Mouse (Mus musculus) ES-E14 (cell line): ENCODE measurements at regions not wholly inside any gene's neighbourhood (a gene's known extent, or its start where the extent isn't known, plus 50 kb on each side); places are given as distances from the start of the nearest gene placed in this dataset.

Source experiments
- DNase-seq: peaks from one replicate; pipeline ENCODE4 v3.0.0-alpha.2; 2013; ENCODE audit warnings: low read depth, low spot score
- H3K27ac ChIP-seq: 2 replicates; pipeline ENCODE4 v1.5.1; 2012; ENCODE audit warnings: low read depth, mild to moderate bottlenecking, low read length, moderate library complexity, mixed read lengths; ENCODE audit not compliant: poor library complexity, insufficient read depth, severe bottlenecking
- H3K36me3 ChIP-seq: 2 replicates; pipeline ENCODE4 v1.6.1; 2012; ENCODE audit warnings: mild to moderate bottlenecking, low read length, moderate library complexity, mixed read lengths; ENCODE audit not compliant: control insufficient read depth, poor library complexity, insufficient read depth, severe bottlenecking
- H3K4me1 ChIP-seq, 2 experiments: fragments of 150-350 bp in 1 of 2; sonication (generic) in 1 of 2; 2 replicates each; pipeline ENCODE4 v1.6.1; 2012; ENCODE audit warnings: low read length in 2 of 2, mild to moderate bottlenecking in 1 of 2, mixed read lengths in 1 of 2; ENCODE audit not compliant: control insufficient read depth in 2 of 2, insufficient read depth in 2 of 2, poor library complexity in 1 of 2
- H3K4me3 ChIP-seq, 2 experiments: fragments of 150-350 bp in 1 of 2; sonication (generic) in 1 of 2; 2 replicates each; pipeline ENCODE4 v1.5.1; 2012; ENCODE audit warnings: low read length in 2 of 2, low read depth in 1 of 2, mild to moderate bottlenecking in 1 of 2, mixed read lengths in 1 of 2; ENCODE audit not compliant: insufficient read depth in 1 of 2, poor library complexity in 1 of 2, severe bottlenecking in 1 of 2
- H3K9ac ChIP-seq: 2 replicates; pipeline ENCODE4 v1.6.1; 2012; ENCODE audit warnings: low read depth, mild to moderate bottlenecking, low read length, mixed read lengths; ENCODE audit not compliant: poor library complexity, insufficient read depth, severe bottlenecking
- H3K9me3 ChIP-seq: fragments of 150-350 bp; sonication (generic); 2 replicates; pipeline ENCODE4 v1.6.1; 2012; ENCODE audit warnings: low read depth, mild to moderate bottlenecking, low read length; ENCODE audit not compliant: control insufficient read depth, insufficient read depth
- CHD2 ChIP-seq: IDR thresholded peaks from 2 replicates; pipeline ENCODE4 v1.6.1; 2014; ENCODE audit warnings: mild to moderate bottlenecking, low read depth, low read length, inconsistent platforms
- HCFC1 ChIP-seq: IDR thresholded peaks from 2 replicates; pipeline ENCODE4 v1.6.1; 2012; ENCODE audit warnings: low read length, inconsistent platforms, borderline replicate concordance; ENCODE audit not compliant: insufficient read depth
- MAFK ChIP-seq: IDR thresholded peaks from 2 replicates; pipeline ENCODE4 v1.6.1; 2014; ENCODE audit warnings: mild to moderate bottlenecking, low read depth, low read length, inconsistent platforms; ENCODE audit not compliant: insufficient read depth
- ZC3H11A ChIP-seq: IDR thresholded peaks from 2 replicates; pipeline ENCODE4 v1.6.1; 2012; ENCODE audit warnings: low read depth, mild to moderate bottlenecking, inconsistent platforms, low read length, borderline replicate concordance
- ZNF384 ChIP-seq: IDR thresholded peaks from 2 replicates; pipeline ENCODE4 v1.6.1; 2012; ENCODE audit warnings: low read depth, low read length, inconsistent platforms
- in situ Hi-C, 2 experiments: fragments of 600-800 bp; cut with MboI; formaldehyde crosslinking; loops; one replicate each; pipeline ENCODE4 v1.15.1; 2025; ENCODE audit warnings: low sequenced_read_pairs in 2 of 2, inconsistent platforms in 1 of 2; ENCODE audit not compliant: unreplicated experiment in 2 of 2

GRCm38 (mm10) chr19:15502315-15502984, 444.7 kb downstream of the Psat1 start:
- TF ChIP-seq CHD2 = no peak
- no peak for TF ChIP-seq ZNF384
- no peak for TF ChIP-seq MAFK
- TF ChIP-seq HCFC1 = no peak
- TF ChIP-seq ZC3H11A = no peak
- DNase-seq = no peak
- no peak overlapping the region for H3K27ac ChIP-seq
- no peak overlapping the region for H3K4me3 ChIP-seq
- H3K36me3 ChIP-seq = no peaks in the 10 kb centered on the region
- no peaks in the 10 kb centered on the region for H3K9me3 ChIP-seq
- H3K4me1 ChIP-seq = no peaks in the 10 kb centered on the region
- in situ Hi-C loops = no loop called here
- no peak overlapping the region for H3K9ac ChIP-seq

GRCm38 (mm10) chr19:15495532-15495931, 451.6 kb downstream of the Psat1 start:
- H3K9me3 ChIP-seq = no peaks in the 10 kb centered on the region
- peaks cover 2% of the 10 kb centered on the region in 2 experiments; a peak in 3 of 4 replicates for H3K4me1 ChIP-seq
- TF ChIP-seq ZC3H11A (no peak), MAFK (no peak), HCFC1 (no peak), CHD2 (no peak), ZNF384 (no peak)
- peak; percentile 40 for DNase-seq
- no peak overlapping the region for H3K4me3 ChIP-seq
- in situ Hi-C loops = no loop called here
- no peaks in the 10 kb centered on the region for H3K36me3 ChIP-seq
- H3K9ac ChIP-seq = no peak overlapping the region
- no peak overlapping the region; the same call in 1 of the 2 replicates for H3K27ac ChIP-seq

- in situ Hi-C loops = no loop called here
- DNase-seq = no peak
- TF ChIP-seq HCFC1 (no peak), ZC3H11A (no peak), CHD2 (no peak), MAFK (no peak), ZNF384 (no peak)
Observed at GRCm38 (mm10) chr19:15487576-15487975, 459.6 kb downstream of the Psat1 start.

GRCm38 (mm10) chr19:15481605-15482004, 465.5 kb downstream of the Psat1 start:
- no peaks in the 10 kb centered on the region for H3K9me3 ChIP-seq
- TF ChIP-seq MAFK = no peak
- TF ChIP-seq ZNF384 = no peak
- no peak for TF ChIP-seq HCFC1
- TF ChIP-seq ZC3H11A = no peak
- no peak for TF ChIP-seq CHD2
- H3K4me1 ChIP-seq = no peaks in the 10 kb centered on the region
- in situ Hi-C loops = no loop called here
- H3K9ac ChIP-seq = no peak overlapping the region
- H3K36me3 ChIP-seq = no peaks in the 10 kb centered on the region
- H3K4me3 ChIP-seq = no peak overlapping the region
- no peak for DNase-seq
- no peak overlapping the region for H3K27ac ChIP-seq

More at GRCm38 (mm10) chr19:15487576-15487975, 459.6 kb downstream of the Psat1 start:
- no peaks in the 10 kb centered on the region for H3K9me3 ChIP-seq
- H3K4me1 ChIP-seq = no peaks in the 10 kb centered on the region
- H3K27ac ChIP-seq = no peak overlapping the region
- no peak overlapping the region for H3K4me3 ChIP-seq
- H3K36me3 ChIP-seq = no peaks in the 10 kb centered on the region
- no peak overlapping the region for H3K9ac ChIP-seq

GRCm38 (mm10) chr19:15469541-15469940, 477.6 kb downstream of the Psat1 start:
- Histone ChIP-seq H3K4me3 (no peak overlapping the region), H3K4me1 (no peaks in the 10 kb centered on the region)

More at GRCm38 (mm10) chr19:15469541-15469940, 477.6 kb downstream of the Psat1 start:
- H3K9me3 ChIP-seq = no peaks in the 10 kb centered on the region
- TF ChIP-seq CHD2 (no peak), HCFC1 (no peak)
- in situ Hi-C loops = no loop called here
- H3K27ac ChIP-seq = no peak overlapping the region
- no peaks in the 10 kb centered on the region for H3K36me3 ChIP-seq
- no peak overlapping the region for H3K9ac ChIP-seq
- no peak for DNase-seq
